Mouse (Mus musculus) E14TG2a.4 (cell line): ENCODE data around the gene Golga2.

ENCODE experiments used
- CTCF ChIP-seq: conservative IDR thresholded peaks from 2 replicates; pipeline ENCODE4 v1.5.1; 2014; ENCODE audit warnings: low read length
- NANOG ChIP-seq: IDR thresholded peaks from 2 replicates; pipeline ENCODE4 v1.6.1; 2014; ENCODE audit warnings: borderline replicate concordance, low read length, mixed read lengths

DNA sequence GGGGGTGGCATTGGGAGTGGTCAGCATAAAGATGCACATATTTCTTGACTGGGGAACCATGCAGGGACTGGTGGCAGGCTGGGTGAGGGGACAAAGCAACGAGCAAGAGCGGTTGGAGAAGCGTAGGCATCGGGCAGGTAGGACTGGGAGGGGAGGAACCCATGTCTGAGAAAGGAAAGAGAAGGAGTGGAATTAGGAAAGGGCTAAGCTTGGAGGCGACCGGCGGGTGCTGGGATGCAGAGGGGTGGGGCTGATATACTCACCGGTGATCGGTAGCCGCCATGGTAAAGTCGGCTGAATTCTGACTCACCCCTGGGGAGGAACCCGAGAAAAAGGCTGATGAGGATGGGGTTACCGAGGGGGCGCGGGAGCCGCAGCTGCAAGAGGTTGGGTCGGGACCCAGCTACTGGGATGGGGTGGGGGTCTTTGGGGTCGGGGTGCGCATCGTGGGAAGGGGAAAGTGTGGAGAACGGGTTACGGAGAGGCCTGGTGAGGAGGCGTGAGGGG is at the start of gene Golga2:
- TF ChIP-seq CTCF: no peak
- TF ChIP-seq NANOG: no peak
